Mouse (Mus musculus): ENCODE measurements around the gene Clmp.

The Clmp gene

DNA sequence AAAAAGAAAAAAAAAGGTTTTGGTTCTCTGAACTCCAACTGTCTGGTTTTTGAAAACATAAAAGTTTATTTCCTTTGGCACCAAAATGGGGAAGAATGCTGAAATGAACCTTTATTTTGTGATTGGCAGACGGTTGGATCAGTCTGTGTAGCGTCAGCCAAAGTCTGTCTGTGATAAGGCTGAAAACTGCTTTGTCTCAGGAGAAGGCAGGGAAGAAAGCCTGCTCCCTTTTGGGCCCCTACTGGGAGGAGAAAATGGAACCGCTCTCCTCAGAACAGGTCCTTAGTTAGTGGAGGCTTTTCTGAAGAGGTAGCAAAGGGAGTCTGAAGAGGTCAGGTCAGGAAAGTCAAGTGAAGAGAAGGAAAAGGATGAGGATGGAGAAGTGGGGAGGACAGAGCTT is 7.3 kb downstream of the Clmp start:
- DNase-seq (ENCODE audit: low spot score in 2 of 2): no peak

DNA sequence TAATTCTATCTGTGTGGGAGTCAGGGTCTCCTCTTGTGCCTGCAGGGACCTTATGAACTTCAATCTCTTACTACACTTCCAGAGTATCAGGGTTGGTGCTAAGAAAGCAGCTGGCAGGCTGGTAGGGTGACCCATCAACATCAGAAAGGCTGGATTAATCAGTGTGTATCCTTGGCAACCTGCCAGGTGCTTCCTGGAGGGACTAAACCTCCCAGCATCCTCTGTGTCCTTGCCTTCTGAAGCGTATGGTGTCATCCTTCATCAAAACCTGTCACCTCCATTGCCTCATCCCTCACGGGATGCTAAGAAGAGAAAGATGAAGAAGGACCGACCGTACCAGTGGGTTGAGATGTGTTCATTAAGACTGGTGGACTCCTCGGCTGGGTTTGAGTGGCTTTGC is 8.0 kb downstream of the Clmp start:
- DNase-seq (ENCODE audit: low spot score in 2 of 2): no peak

DNA sequence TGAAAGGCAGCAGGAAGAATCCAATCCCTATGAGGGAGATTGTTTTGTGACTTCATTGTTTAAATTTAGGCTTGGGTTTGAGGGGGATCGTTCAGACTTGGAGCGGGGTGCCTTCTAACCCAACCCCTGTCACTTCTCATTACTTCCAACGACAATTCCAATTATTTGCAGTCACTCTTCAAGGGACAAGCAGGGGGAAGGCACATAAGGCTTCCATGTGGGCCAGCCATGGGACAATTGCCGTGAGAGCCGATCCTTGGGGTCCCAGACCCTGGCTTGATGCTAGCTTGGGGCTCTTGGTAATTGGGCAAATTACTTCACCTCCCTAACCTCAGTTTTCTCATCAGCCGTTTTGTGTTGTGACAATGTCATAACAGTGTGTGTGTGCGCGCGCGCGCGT is 8.5 kb downstream of the Clmp start:
- DNase-seq (ENCODE audit: low spot score in 2 of 2): no peak

- DNase-seq (ENCODE audit: low spot score in 2 of 2): no peak
These were observed 10.3 kb downstream of the Clmp start for GRCm38 (mm10) chr9:40696086-40696485.

DNA sequence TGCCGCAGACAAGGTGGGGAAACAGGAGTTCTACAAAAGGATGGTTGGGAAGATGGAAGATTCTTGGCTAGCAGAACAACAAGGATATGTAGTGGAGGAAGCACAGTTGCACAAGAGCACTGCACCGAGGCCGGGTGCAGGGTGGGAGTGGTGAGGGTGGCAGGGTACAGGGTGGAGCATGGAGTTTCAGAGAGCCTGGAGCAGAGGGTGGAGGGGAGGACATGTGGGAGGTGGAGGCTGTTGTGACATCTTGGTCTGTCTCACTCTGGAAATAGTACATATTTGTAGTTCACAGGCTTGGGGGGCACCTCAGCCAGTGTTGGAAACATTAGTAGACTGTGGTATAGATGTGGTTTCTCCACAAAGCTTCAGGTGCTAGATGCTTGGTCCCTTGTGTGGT is 13.4 kb downstream of the Clmp start:
- DNase-seq (ENCODE audit: low spot score in 2 of 2): no peak

- no peak for DNase-seq (ENCODE audit: low spot score in 2 of 2)
These were observed 14.5 kb downstream of the Clmp start for GRCm38 (mm10) chr9:40700253-40700652.

GRCm38 (mm10) chr9:40704364-40705276 is 18.9 kb downstream of the Clmp start:
- no peak for DNase-seq (ENCODE audit: low spot score in 2 of 2)

DNA sequence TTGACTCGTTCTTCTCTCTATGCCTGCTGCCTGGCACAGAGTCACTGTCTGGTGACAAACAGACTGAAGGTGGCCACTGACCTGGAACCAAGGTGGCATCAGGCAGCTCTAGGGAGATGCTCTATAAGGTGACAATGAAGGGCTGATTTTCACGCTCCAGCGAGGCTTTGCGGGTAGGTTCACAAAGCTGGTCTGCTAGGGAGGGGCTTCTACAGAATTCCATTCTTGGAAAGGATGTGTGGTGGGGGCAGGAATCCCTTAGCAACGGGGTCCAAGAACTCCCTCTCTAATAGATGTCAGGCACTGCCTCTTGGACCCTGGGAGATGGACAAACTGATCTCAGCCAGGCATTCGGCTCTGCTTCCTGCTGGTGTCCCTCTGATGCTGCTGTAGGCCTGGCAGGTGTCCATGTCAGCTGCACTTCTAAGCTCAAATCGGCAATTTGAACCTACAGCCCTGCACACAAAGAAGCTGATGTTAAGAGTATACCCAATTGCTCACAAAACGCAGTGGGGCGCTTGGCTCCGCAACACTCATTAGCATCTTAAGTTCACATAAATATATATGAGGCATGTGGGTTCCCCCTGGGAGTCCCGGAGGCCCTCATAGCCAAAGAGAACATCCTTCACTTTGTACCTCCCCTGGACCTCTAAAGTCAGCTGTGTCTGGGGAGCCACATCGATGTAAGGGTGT is 22.8 kb downstream of the Clmp start:
- DNase-seq (ENCODE audit: low spot score in 2 of 2): no peak

- no peak for DNase-seq (ENCODE audit: low spot score in 2 of 2)
These were observed 23.4 kb downstream of the Clmp start for GRCm38 (mm10) chr9:40709141-40709537.

- no peak for DNase-seq (ENCODE audit: low spot score in 2 of 2)
These were observed 23.8 kb downstream of the Clmp start for GRCm38 (mm10) chr9:40709587-40709986.

- DNase-seq (ENCODE audit: low spot score in 2 of 2): no peak
These were observed 24.2 kb downstream of the Clmp start for GRCm38 (mm10) chr9:40709991-40710390.

- DNase-seq (ENCODE audit: low spot score in 2 of 2): no peak
These were observed 25.9 kb downstream of the Clmp start for GRCm38 (mm10) chr9:40711654-40712053.

DNA sequence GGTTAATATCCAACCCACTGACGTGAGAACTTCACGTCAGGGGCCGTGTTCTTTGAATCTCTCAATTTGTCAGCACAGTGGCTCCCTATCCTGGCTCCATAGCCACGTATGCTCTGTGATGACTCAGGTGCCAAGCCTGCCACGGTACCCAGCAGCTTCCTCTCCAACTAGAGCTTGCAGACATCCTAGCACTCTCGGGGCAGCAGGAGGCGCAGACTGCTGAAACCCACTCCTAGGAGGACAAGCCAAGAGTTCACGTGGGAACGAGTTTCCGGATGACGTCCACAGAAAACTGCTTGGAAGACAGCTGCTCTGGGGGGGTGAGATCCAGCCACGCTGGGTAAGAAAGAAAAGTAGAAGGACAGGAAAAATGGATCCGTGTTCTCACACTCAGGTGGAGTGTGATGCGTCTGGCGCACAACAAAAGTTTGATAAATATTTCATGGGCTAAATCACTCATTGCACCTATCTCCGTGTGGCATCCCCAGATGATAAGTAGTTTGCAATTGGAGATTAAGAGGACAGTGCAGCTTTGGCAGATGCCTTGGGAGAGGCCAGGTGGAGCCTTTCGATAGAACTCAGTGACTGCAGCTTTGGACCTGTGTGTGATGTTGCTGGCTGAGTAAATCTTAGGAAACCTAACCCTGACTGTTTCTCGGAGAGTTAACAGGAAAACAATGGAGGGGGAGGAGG is 31.6 kb downstream of the Clmp start:
- no peak for DNase-seq (ENCODE audit: low spot score in 2 of 2)

DNA sequence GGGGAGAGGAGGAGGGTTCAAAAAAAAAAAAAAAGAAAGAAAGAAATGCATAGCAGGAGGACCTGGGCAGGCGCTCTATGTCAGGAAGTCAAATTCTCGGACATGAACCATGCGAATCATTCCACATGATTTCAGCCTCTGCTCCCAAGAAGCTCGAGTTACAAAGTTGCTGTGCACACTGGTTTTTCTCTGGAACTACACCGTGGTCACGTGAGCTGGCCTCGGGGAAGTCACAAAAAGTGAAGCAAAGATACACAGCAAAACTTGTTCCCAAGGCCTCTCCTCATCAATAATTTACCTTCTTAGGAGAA is 32.1 kb downstream of the Clmp start:
- DNase-seq (ENCODE audit: low spot score in 2 of 2): no peak

GRCm38 (mm10) chr9:40720881-40721280 is 35.1 kb downstream of the Clmp start:
- DNase-seq (ENCODE audit: low spot score in 2 of 2): no peak

GRCm38 (mm10) chr9:40723311-40723772 is 37.6 kb downstream of the Clmp start:
- DNase-seq (ENCODE audit: low spot score in 2 of 2): no peak

GRCm38 (mm10) chr9:40724978-40725377 is 39.2 kb downstream of the Clmp start:
- DNase-seq (ENCODE audit: low spot score in 2 of 2): no peak

GRCm38 (mm10) chr9:40727140-40727823 is 41.5 kb downstream of the Clmp start:
- no peak for DNase-seq (ENCODE audit: low spot score in 2 of 2)

GRCm38 (mm10) chr9:40727824-40728495 is 42.2 kb downstream of the Clmp start:
- DNase-seq (ENCODE audit: low spot score in 2 of 2): no peak

GRCm38 (mm10) chr9:40730302-40730700 is 44.5 kb downstream of the Clmp start:
- DNase-seq (ENCODE audit: low spot score in 2 of 2): no peak

Data from spleen, postnatal 36 days (tissue).